Mouse (Mus musculus): ENCODE results near the gene Klf15.

DNA sequence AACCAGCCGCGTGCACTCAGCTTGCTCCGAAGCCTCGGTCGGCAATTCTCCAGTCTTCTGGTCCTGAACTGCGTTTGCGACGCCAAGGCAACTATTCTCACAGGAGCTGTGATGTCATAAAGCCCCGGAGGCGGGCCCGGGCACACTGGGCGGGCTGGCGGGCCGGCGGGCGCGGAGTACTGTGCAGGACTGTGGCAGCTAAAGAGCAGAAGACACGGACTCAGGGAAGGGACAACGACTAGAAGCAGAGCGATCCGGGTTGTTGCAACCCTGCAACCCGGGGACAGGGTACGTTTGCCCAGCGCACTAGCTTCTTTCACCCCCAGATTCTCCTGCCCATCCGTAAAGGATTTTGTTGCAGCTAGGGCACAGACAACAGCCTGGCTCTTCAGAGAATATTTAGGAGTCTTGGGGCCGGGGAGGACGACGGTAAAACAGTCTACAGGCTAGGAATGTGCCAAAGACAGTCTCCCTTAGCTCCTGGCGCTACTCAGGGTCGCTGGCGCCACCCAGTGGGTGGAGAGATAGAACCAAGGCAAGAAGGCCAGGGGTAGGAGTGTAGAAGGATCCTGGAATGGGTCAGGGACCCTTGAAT lies 33.9 kb upstream of the Klf15 start, which contains the start of gene Cfap100:
- TF ChIP-seq POLR2A (IDR thresholded peaks at IDR 0.05; ENCODE audit: low read depth, low read length) (no peak; the same call in 1 of the 2 replicates), CTCF (IDR thresholded peaks at IDR 0.05; ENCODE audit: extremely low read depth, insufficient read length, insufficient replicate concordance, low read depth, low read length) (peak; percentile 53; the same call in 1 of the 2 replicates)
